Mouse (Mus musculus): ENCODE measurements around the gene Lrp6. TPM values are rescaled to one million over a fixed set of nuclear protein-coding genes. Genes with fewer than 3 reads are reported as not detected.

Gene Lrp6
- polyA plus RNA-seq, 1 experiment, result 31.5 TPM

DNA sequence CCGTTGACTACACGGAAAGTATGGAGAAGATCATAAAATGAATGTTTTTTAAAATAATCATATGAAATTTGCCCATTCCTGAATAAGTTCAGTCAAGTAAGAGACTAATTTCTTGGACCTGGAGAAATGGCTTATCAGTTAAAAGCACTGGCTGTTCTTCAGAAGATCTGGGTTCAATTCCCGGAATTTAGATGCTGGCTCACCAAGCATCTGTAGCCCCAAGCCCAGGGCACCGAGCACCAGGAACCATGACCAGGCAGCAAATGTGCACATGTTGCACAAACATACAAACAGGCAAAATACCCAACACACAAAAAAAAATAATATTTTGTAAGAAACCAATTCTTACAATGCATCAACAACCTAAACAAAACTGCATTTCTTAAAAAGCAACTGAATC, 37.4 kb downstream of the Lrp6 start:
- TF ChIP-seq CTCF (IDR thresholded peaks at IDR 0.05; ENCODE audit: borderline replicate concordance, extremely low read depth, insufficient read depth, insufficient read length), result no peak
- TF ChIP-seq POLR2A (IDR thresholded peaks at IDR 0.05; ENCODE audit: borderline replicate concordance, extremely low read depth, insufficient read depth, insufficient read length, poor library complexity, severe bottlenecking), result no peak
- DNase-seq (ENCODE audit: low read depth), result no peak

- no peak for TF ChIP-seq CTCF (IDR thresholded peaks at IDR 0.05; ENCODE audit: borderline replicate concordance, extremely low read depth, insufficient read depth, insufficient read length)
- TF ChIP-seq POLR2A (IDR thresholded peaks at IDR 0.05; ENCODE audit: borderline replicate concordance, extremely low read depth, insufficient read depth, insufficient read length, poor library complexity, severe bottlenecking), result no peak
- no peak for DNase-seq (ENCODE audit: low read depth)
Measured at GRCm38 (mm10) chr6:134528396-134528795, 38.4 kb downstream of the Lrp6 start.

DNA sequence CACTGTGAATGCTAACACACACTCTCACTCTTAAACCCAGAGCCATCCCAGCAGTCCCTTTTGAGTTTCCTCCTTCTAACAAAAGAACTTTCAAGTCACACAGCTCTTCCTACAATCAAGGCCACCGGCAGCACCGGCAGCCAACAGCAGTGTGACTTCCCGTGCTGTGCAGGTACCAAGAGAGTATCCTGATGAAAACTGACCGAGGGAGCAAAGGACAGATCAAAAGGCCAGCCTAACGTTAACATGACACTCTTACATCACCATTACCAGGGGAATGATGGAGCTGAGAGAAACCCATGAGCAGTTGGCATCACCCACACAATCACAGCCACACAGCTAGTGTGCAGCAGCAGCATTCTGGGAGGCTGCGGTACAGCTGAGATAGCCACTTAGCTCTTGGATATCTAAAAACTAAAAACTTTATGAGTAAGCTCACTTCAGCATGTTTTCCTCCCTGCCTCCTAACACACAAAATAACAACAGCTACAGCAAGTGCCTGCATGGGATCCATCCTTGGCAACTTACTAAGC, 39.1 kb downstream of the Lrp6 start:
- TF ChIP-seq POLR2A (IDR thresholded peaks at IDR 0.05; ENCODE audit: borderline replicate concordance, extremely low read depth, insufficient read depth, insufficient read length, poor library complexity, severe bottlenecking) (no peak), CTCF (IDR thresholded peaks at IDR 0.05; ENCODE audit: borderline replicate concordance, extremely low read depth, insufficient read depth, insufficient read length) (no peak)
- no peak for DNase-seq (ENCODE audit: low read depth)

DNA sequence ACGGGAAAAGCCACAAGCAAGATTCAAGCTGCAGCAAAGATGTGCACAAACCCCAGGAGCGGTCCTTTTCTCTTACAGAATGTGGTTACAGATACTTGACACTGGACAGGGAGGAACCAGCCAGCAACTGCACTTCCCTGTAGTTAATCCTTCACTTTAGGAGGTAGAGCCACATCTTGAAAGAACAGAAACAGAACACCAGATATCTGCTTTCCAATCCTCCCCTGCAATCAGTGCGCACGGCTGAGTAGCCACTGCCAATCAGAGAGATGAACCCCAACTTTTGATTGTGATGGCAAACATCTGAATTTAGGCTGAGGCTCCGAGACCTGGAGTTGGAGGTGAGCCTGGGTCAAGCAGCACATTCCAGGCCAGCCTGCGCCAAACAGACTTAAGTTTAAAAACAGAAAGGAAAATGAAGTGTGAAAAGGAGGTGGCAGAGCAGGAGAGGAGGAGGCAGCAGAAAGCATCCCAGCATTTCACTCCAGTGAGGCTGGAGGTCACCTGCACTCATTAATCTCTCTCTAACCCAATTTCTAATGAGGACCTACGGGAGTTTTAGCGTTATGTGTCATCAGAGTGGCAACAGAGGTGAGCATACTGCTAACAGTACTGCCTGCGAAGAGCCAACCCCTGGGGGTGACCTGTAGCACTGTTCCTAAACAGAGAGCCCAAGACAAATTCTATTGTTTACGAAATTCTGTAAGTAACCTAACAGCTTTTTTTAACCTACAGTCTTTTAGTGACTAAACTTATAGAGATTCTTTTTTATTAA, 39.8 kb downstream of the Lrp6 start:
- no peak for DNase-seq (ENCODE audit: low read depth)
- no peak for TF ChIP-seq POLR2A (IDR thresholded peaks at IDR 0.05; ENCODE audit: borderline replicate concordance, extremely low read depth, insufficient read depth, insufficient read length, poor library complexity, severe bottlenecking)
- no peak for TF ChIP-seq CTCF (IDR thresholded peaks at IDR 0.05; ENCODE audit: borderline replicate concordance, extremely low read depth, insufficient read depth, insufficient read length)

GRCm38 (mm10) chr6:134526275-134526674, 40.5 kb downstream of the Lrp6 start:
- TF ChIP-seq CTCF (IDR thresholded peaks at IDR 0.05; ENCODE audit: borderline replicate concordance, extremely low read depth, insufficient read depth, insufficient read length), result no peak
- no peak for TF ChIP-seq POLR2A (IDR thresholded peaks at IDR 0.05; ENCODE audit: borderline replicate concordance, extremely low read depth, insufficient read depth, insufficient read length, poor library complexity, severe bottlenecking)
- DNase-seq (ENCODE audit: low read depth), result no peak

DNA sequence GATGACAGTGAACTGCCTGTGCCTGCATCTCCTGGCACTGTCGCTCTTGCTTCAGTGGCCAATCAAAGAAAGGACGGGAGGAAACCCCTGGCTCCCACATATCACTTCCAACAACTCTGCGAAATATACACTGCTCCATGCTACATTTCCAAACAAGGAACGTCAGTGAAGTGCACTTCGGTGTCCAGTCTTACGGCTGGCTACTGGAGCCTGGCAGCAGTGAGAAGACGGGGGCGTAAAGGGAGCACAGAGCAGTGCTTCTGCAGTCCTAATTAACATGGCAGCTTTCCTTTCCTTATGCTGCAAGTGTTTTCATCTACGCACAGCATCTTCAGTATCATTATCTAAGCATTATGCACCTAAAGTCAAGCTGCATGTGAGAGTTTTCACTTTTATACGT, 45.4 kb downstream of the Lrp6 start:
- TF ChIP-seq CTCF (IDR thresholded peaks at IDR 0.05; ENCODE audit: borderline replicate concordance, extremely low read depth, insufficient read depth, insufficient read length) (no peak), POLR2A (IDR thresholded peaks at IDR 0.05; ENCODE audit: borderline replicate concordance, extremely low read depth, insufficient read depth, insufficient read length, poor library complexity, severe bottlenecking) (no peak)
- DNase-seq (ENCODE audit: low read depth), result no peak

- TF ChIP-seq CTCF (IDR thresholded peaks at IDR 0.05; ENCODE audit: borderline replicate concordance, extremely low read depth, insufficient read depth, insufficient read length) (no peak), POLR2A (IDR thresholded peaks at IDR 0.05; ENCODE audit: borderline replicate concordance, extremely low read depth, insufficient read depth, insufficient read length, poor library complexity, severe bottlenecking) (no peak)
- no peak for DNase-seq (ENCODE audit: low read depth)
Measured at GRCm38 (mm10) chr6:134520821-134521220, 45.9 kb downstream of the Lrp6 start.

DNA sequence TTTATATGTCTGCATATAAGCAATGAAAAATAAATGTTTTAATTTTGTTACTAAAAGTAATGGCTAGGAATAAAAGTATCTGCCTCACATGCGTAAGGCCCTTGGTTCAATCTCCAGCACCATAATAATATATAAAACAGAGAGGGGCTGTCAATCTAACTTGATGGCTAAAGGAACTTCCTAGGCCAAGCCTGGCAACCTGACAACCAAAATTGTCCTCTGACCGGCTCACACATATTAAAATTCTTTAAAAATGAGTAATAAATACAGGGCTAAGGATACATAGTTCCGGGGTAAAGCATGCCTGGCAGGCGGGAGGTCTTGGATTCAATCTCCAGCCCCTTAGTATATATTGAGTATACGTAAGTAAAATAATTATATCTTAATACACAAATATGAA, 48.3 kb downstream of the Lrp6 start:
- TF ChIP-seq POLR2A (IDR thresholded peaks at IDR 0.05; ENCODE audit: borderline replicate concordance, extremely low read depth, insufficient read depth, insufficient read length, poor library complexity, severe bottlenecking) (no peak), CTCF (IDR thresholded peaks at IDR 0.05; ENCODE audit: borderline replicate concordance, extremely low read depth, insufficient read depth, insufficient read length) (no peak)
- DNase-seq (ENCODE audit: low read depth), result no peak

DNA sequence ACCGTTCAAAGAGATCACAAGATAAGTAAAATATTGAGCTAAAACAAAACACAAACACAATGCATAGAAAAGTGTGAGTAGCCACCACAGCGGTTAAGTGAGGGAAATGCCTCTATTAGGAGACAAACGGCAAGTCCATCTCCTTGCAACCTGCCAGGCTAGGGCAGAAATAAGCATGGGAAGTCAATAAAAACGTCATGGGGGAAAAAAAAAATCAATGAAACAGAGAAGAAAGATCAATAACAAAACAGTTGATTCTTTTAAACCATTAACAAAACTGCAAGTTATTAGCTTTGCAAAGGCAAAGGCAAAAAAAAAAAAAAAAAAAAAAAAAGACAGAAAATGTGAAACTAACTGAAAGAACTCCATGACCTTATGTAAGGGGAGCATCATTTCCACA, 49.6 kb downstream of the Lrp6 start:
- TF ChIP-seq CTCF (IDR thresholded peaks at IDR 0.05; ENCODE audit: borderline replicate concordance, extremely low read depth, insufficient read depth, insufficient read length) (no peak), POLR2A (IDR thresholded peaks at IDR 0.05; ENCODE audit: borderline replicate concordance, extremely low read depth, insufficient read depth, insufficient read length, poor library complexity, severe bottlenecking) (no peak)
- DNase-seq (ENCODE audit: low read depth), result no peak

DNA sequence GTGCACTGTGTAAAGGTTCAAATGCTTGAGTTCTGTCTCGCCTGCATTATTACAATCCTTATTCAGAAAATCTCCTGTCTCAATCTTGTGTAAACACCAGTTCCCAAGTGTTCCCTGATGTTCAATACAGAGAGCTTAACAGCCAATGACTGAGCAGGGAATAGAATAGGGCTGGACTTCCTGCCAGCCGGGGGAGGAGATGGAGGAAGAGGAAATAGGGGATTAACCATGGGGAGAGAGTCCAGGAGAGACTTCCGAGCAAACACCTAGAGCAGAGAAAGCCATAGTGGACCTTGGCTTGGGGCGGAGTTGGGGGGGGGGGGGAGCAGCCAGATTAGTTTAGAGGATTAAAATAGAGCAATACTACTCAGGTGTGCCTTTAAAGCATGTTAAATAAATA, 51.3 kb downstream of the Lrp6 start:
- no peak for DNase-seq (ENCODE audit: low read depth)
- no peak for TF ChIP-seq POLR2A (IDR thresholded peaks at IDR 0.05; ENCODE audit: borderline replicate concordance, extremely low read depth, insufficient read depth, insufficient read length, poor library complexity, severe bottlenecking)
- TF ChIP-seq CTCF (IDR thresholded peaks at IDR 0.05; ENCODE audit: borderline replicate concordance, extremely low read depth, insufficient read depth, insufficient read length), result no peak

GRCm38 (mm10) chr6:134513896-134514510, 52.8 kb downstream of the Lrp6 start:
- DNase-seq (ENCODE audit: low read depth), result no peak
- no peak for TF ChIP-seq POLR2A (IDR thresholded peaks at IDR 0.05; ENCODE audit: borderline replicate concordance, extremely low read depth, insufficient read depth, insufficient read length, poor library complexity, severe bottlenecking)
- TF ChIP-seq CTCF (IDR thresholded peaks at IDR 0.05; ENCODE audit: borderline replicate concordance, extremely low read depth, insufficient read depth, insufficient read length), result no peak

All from brain, embryonic 14.5 days (tissue).